Mouse (Mus musculus) cerebellum, adult 2 months (tissue): ENCODE results near the gene Pcp4l1. TPM values are rescaled to one million over a fixed set of nuclear protein-coding genes. Genes with fewer than 3 reads are reported as not detected.

ENCODE experiments used
- DNase-seq, 2 experiments: peaks; one replicate each; pipeline ENCODE4 v3.0.0; 2021
- H3K27ac ChIP-seq: fragments of 200-500 bp; 2 replicates; pipeline ENCODE4 v1.5.1; 2012; ENCODE audit warnings: low read length, control low read depth, inconsistent platforms; ENCODE audit not compliant: insufficient read depth
- H3K27me3 ChIP-seq: fragments of 200-500 bp; 2 replicates; pipeline ENCODE4 v1.6.1; 2012; ENCODE audit warnings: inconsistent platforms, mild to moderate bottlenecking, low read length, moderate library complexity; ENCODE audit not compliant: control insufficient read depth, insufficient read depth
- H3K4me1 ChIP-seq: fragments of 200-500 bp; 2 replicates; pipeline ENCODE4 v1.6.1; 2011; ENCODE audit warnings: low read length; ENCODE audit not compliant: control insufficient read depth, insufficient read depth
- H3K4me3 ChIP-seq: fragments of 200-500 bp; replicated peaks from 2 replicates; pipeline ENCODE3; 2011; ENCODE audit warnings: mild to moderate bottlenecking, low read depth, low read length, control low read depth; ENCODE audit not compliant: insufficient read depth
- CTCF ChIP-seq: fragments of 200-500 bp; IDR thresholded peaks from 2 replicates; pipeline ENCODE4 v1.5.1; 2011; ENCODE audit warnings: low read depth, mild to moderate bottlenecking, control low read depth, low read length, moderate library complexity, borderline replicate concordance; ENCODE audit not compliant: insufficient read depth
- POLR2A ChIP-seq: fragments of 200-500 bp; IDR thresholded peaks from 2 replicates; pipeline ENCODE4 v1.6.1; 2011; ENCODE audit warnings: low read length, control low read depth, borderline replicate concordance; ENCODE audit not compliant: insufficient read depth
- WGBS: fragments of 180-500 bp; shearing (Covaris S2); methylation state at CpG from one replicate; pipeline ENCODE4 v1.1.7; 2018; 5-methylcytosine and 5-hydroxymethylcytosine counted together
- polyA plus RNA-seq: library from polyadenylated mRNA; depleted of rRNA; stranded (reverse); fragments of >200 nt; gene quantifications from 2 replicates; pipeline ENCODE4 v1.2.3, GENCODE M21; 2012

Gene Pcp4l1
- polyA plus RNA-seq, 1 experiment = 252 TPM

DNA sequence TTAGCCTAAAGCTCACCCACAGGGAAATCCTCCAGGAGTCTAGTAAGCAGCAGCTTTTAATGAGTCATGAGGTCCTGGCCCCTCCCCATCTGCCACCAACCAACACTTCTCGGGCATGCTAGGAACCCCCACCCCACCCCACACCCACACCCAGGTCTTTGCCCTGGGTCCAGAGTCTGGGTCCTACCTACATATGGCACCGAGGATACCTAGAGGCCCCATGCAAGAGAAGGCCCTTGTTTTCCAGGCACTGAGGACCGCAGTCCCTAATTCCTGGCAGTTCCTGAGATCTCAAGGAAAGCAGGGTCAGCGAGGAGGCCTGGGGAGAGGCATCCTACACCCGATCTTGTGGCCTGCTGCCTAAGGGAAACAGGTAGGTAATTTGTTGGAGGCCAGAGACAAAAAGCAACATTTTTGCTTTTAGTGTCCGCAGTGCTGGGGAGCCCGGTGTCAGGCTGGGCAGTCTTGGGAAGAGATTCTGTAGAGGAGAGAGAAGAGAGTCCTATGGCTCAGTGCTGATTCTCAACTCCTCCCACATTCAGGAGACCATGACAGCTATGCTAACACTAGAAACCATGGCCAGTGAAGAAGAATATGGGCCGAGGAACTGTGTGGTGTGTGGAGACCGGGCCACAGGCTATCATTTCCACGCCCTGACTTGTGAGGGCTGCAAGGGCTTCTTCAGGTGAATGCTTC, 17.9 kb upstream of the Pcp4l1 start, which contains the start of gene Nr1i3:
Gene Nr1i3 (plus strand): TSS at position 170 of the 696 bp plus-strand sequence.
- Histone ChIP-seq H3K4me3 (no peak within 1 kb of the TSS), H3K27me3 (peaks cover 1% of the 10 kb centered on the region; the same call in 1 of the 2 replicates), H3K4me1 (no peaks in the 10 kb centered on the region), H3K27ac (no peak within 1 kb of the TSS)
- no peak for TF ChIP-seq CTCF
- TF ChIP-seq POLR2A = no peak
- DNase-seq = no peak
- WGBS = 70% methylated on average over 10 of the region's 10 CpGs

DNA sequence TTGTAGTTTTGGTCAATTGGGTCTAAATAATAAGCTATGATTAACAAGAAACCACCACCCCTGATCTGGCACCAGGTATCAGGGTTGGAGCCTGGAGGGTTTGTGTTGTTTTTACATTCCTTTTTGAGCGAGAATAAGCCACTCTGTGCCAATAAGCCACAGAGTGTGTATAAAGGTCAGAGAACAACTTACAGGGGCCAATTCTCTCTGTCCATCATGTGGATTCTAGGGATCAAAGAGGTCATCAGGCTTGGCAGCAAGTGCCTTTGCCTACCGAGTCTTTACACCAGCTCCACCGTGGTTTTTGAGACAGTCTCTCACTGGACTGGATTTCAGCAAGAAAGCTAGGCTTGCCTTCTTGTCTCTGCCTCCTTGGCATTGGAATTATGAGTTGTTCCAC, 16.8 kb upstream of the Pcp4l1 start:
- TF ChIP-seq POLR2A = no peak
- no peak for TF ChIP-seq CTCF
- Histone ChIP-seq H3K4me1 (no peaks in the 10 kb centered on the region), H3K4me3 (no peak overlapping the region), H3K27me3 (peaks cover 1% of the 10 kb centered on the region; the same call in 1 of the 2 replicates), H3K27ac (no peak overlapping the region)
- 35% methylated on average over 3 of the region's 3 CpGs for WGBS
- DNase-seq = no peak

DNA sequence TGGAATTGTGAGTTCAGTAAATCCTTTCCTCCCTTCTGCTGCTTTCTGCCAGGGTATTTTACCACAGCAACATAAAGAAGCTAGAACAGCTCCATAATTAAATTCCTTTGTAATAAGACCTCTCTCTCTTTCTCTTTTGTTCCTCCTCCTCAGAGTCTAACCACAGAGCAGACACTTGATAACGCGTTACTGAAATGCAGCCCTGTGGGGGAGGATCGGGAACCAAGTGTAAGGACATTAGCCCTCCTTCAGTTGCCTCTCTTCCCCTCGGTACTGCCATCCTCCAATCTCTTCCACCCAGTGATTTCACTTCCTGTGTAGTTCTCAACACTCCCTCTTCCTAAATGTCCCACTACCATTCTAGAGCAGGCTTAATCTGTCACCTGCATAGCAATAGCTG, 13.3 kb upstream of the Pcp4l1 start:
- no peak overlapping the region for H3K27ac ChIP-seq
- H3K4me1 ChIP-seq = no peaks in the 10 kb centered on the region
- peaks cover 1% of the 10 kb centered on the region; the same call in 1 of the 2 replicates for H3K27me3 ChIP-seq
- WGBS = 11% methylated on average over 4 of the region's 4 CpGs
- H3K4me3 ChIP-seq = no peak overlapping the region
- no peak for DNase-seq
- TF ChIP-seq CTCF (no peak), POLR2A (no peak)

DNA sequence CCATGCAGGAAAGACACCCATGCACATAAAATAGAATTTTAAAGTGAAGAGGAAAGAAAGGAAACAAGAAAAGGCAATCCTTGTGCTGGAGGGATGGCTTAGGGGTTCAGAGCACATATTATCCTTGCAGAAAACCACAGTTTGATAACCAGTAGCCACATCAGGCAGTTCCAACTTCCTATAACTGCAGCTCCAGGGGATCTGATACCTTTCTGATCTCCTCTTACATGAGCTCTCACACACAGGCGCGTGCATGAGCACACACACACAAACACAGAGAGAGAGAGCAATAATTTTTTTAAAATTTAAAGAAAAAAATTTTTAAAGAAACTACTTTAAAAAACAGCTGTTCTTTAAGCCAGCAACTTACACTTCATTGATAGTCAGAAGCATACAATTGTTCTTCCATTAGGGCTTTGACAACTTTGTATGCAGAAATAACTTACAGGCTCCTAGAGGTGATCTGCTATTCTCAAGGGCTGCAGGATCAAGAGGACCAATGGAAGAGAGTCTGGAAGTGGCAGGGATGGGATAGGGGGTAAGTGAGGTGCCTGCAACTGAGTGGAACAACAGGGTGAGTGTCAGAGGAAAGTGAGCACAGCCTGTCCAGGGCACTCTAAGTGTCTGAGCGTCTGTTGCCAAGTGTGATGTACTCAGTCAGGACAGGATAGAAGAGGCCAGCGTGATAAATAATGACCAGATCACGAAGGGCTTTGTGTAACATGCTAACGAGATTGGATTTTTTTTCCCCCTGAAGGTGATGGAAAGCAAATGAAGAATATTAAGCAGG, 9.8 kb upstream of the Pcp4l1 start:
- H3K4me3 ChIP-seq = no peak overlapping the region
- no peak for DNase-seq
- WGBS = 74% methylated on average over 6 of the region's 6 CpGs
- peaks cover 1% of the 10 kb centered on the region; the same call in 1 of the 2 replicates for H3K27me3 ChIP-seq
- H3K27ac ChIP-seq = no peak overlapping the region
- H3K4me1 ChIP-seq = no peaks in the 10 kb centered on the region
- TF ChIP-seq POLR2A (no peak), CTCF (no peak)

DNA sequence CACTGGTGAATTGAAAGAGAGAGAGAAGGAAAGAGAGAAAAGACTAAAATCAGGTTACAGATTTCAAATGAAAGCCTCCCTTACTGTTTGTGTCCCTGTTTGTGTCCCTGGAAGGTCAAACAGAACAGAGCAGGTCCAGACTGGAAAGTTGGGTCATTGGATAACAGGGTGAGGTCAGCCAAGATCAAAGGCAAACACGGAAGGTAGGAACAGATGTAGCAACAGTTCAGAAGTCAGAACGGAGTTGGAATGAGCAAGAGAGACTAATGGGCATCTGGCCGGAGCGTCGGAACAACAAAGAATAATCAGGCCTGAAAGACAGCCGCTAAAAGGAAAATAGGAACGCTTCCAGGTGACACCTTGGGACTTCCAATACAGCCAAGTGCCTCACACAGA, 8.2 kb upstream of the Pcp4l1 start:
- TF ChIP-seq POLR2A (no peak), CTCF (no peak)
- Histone ChIP-seq H3K4me1 (no peaks in the 10 kb centered on the region), H3K27ac (no peak overlapping the region), H3K4me3 (no peak overlapping the region), H3K27me3 (no peaks in the 10 kb centered on the region)
- no peak for DNase-seq
- WGBS = 57% methylated on average over 7 of the region's 7 CpGs

DNA sequence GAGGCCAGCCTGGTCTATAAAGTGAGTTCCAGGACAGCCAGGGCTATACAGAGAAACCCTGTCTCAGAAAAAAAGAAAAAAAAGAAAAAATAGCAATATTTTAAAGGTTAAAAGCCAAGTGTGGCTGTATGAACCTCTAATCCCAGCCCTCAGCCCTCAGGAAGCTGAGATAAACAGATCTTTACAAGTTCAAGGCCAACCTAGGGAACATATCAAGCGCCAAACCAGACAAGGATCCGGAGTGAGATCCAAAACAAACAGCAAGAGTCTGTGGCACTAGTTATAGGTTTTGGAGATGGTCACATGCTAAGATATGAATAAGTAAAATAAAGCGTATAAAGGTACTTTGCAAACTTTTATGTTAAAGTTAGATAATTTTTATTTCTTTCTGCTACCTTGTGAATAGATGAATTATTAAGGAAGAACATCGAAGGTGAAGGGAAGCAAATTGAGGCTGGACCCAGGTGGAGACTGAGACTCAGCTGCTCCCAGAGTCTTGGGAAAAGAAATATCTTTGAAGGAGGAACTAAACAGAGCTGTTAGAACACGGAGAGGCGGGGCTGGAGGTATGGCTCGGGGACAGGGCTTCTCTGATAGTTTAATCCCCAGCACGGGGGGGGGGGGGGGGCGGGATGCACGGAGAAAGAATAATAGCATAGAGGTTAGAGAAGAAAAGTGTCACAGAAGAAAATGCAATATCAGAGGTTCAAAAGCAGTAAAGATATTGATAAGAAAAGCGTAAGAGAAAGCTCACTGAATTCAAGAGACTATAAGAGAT, 7.6 kb upstream of the Pcp4l1 start:
- Histone ChIP-seq H3K27me3 (no peaks in the 10 kb centered on the region), H3K4me1 (no peaks in the 10 kb centered on the region), H3K4me3 (no peak overlapping the region), H3K27ac (no peak overlapping the region)
- WGBS = 55% methylated on average over 11 of the region's 11 CpGs
- TF ChIP-seq CTCF (no peak), POLR2A (no peak)
- DNase-seq = no peak

DNA sequence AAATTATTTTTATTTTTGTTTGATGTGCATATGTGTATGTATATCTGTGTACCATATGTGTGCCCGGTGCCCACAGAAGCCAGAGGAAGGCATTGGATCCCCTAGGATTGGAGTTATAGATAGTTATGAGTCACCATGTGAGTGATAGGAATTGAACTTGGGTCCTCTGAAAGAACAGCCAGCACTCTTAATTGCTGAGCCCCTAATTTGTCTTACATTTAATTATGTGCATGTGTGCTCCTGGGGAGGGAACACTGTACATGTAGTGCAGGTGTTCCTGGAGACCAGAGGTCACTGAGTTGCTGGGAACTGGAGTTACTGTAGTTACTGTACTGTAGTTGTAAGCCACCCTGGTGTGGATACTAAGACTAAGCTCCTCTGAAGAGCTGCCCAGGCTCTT, 4.7 kb upstream of the Pcp4l1 start:
- Histone ChIP-seq H3K27me3 (no peaks in the 10 kb centered on the region; the same call in 1 of the 2 replicates), H3K4me1 (no peaks in the 10 kb centered on the region), H3K27ac (no peak overlapping the region), H3K4me3 (no peak overlapping the region)
- WGBS = 94% methylated on average over 1 of the region's 1 CpGs
- TF ChIP-seq CTCF (no peak), POLR2A (no peak)
- no peak for DNase-seq
